ENCODE assay signal across 13 mouse cellular contexts in genomic region chr11:85839258-85840030, GRCm38 (mm10). TPM values are rescaled to one million over a fixed set of nuclear protein-coding genes. Genes with fewer than 3 reads are reported as not detected.
DNase-seq lines count a peak whose midpoint lies in the region; ATAC-seq and TF ChIP-seq lines count a peak whose summit lies in the region.
"Had no signal": no experiment of that assay in that cellular context is flagged by ENCODE, and none has a peak within 500 bp of the region (broad histone marks: within the 10 kb centered on the region; RNA-seq: fewer than 3 reads in every experiment).

No protein-coding gene starts in this region.

- peak overlapping the region; percentile 54; the same call in 1 of the 2 replicates for H3K9ac ChIP-seq in heart, embryonic 11.5 days (ENCODE audit: low read depth, low read length)
- peak overlapping the region; percentile 85 for H3K9ac ChIP-seq in limb, embryonic 14.5 days (ENCODE audit: low read depth, low read length, severe bottlenecking)
- H3K9ac ChIP-seq: forebrain, postnatal 0 days had no signal

- H3K4me1 ChIP-seq in heart, embryonic 11.5 days (ENCODE audit: control insufficient read depth, insufficient read depth, low read length), result peaks cover 36% of the 10 kb centered on the region
- H3K4me1 ChIP-seq in limb, embryonic 14.5 days (ENCODE audit: control insufficient read depth, insufficient read depth, low read length), result peaks cover 35% of the 10 kb centered on the region

- H3K4me2 ChIP-seq in heart, embryonic 11.5 days, result peak overlapping the region; percentile 93
- peak overlapping the region; percentile 89 for H3K4me2 ChIP-seq in limb, embryonic 14.5 days (replicated peaks; ENCODE audit: low read depth, low read length, severe bottlenecking)

- TF ChIP-seq POLR2A in limb, embryonic 14.5 days (IDR thresholded peaks at IDR 0.05; ENCODE audit: borderline replicate concordance, extremely low read depth, insufficient read depth, insufficient read length), result no peak

- 21% methylated on average over 7 of the region's 7 CpGs for WGBS in heart, embryonic 11.5 days (ENCODE audit: insufficient replicate concordance)
- WGBS in limb, embryonic 14.5 days, result 25% methylated on average over 7 of the region's 7 CpGs

- no peaks in the 10 kb centered on the region for H3K36me3 ChIP-seq in heart, embryonic 11.5 days (ENCODE audit: control insufficient read depth, insufficient read depth, low read length)
- peaks cover 30% of the 10 kb centered on the region for H3K36me3 ChIP-seq in limb, embryonic 14.5 days (ENCODE audit: control insufficient read depth, insufficient read depth, low read length)

- no peak for ATAC-seq in heart, embryonic 11.5 days (replicated peaks; ENCODE audit: insufficient number of reproducible peaks, low FRiP score, low TSS enrichment)
- no peak for ATAC-seq in limb, embryonic 14.5 days (ENCODE audit: low FRiP score, low read depth)
- ATAC-seq in frontal cortex, adult (ENCODE audit: low TSS enrichment), result no peak
- ATAC-seq: forebrain, postnatal 0 days had no signal

- peaks cover 80% of the 10 kb centered on the region for H3K27me3 ChIP-seq in heart, embryonic 11.5 days (ENCODE audit: control insufficient read depth, insufficient read depth, low read length)
- peaks cover 75% of the 10 kb centered on the region for H3K27me3 ChIP-seq in limb, embryonic 14.5 days (ENCODE audit: control insufficient read depth, insufficient read depth, low read length)

- H3K4me3 ChIP-seq in heart, embryonic 11.5 days (ENCODE audit: low read depth, low read length), result peak overlapping the region; percentile 69
- peak overlapping the region; percentile 50 for H3K4me3 ChIP-seq in limb, embryonic 14.5 days (replicated peaks; ENCODE audit: low read length)

- DNase-seq in heart, postnatal 36 days, result no peak
- peak; percentile 7 for DNase-seq in urinary bladder, postnatal 25 days (ENCODE audit: low spot score)
- no peak for DNase-seq in urinary bladder, postnatal 36 days (ENCODE audit: low spot score in 2 of 2)
- DNase-seq in limb, embryonic 14.5 days (ENCODE audit: low spot score), result no peak
- no peak for DNase-seq in spleen, adult 18-20 months
- no peak for DNase-seq in left cerebral cortex, adult 9 months (ENCODE audit: low spot score in 2 of 2)
- DNase-seq: forebrain, postnatal 0 days; thymus, adult 18-20 months had no signal

- peak overlapping the region; percentile 17; the same call in 1 of the 2 replicates for H3K27ac ChIP-seq in heart, embryonic 11.5 days (ENCODE audit: low read depth, low read length)
- no peak overlapping the region for H3K27ac ChIP-seq in limb, embryonic 14.5 days (replicated peaks; ENCODE audit: low read depth, low read length)

- no peaks in the 10 kb centered on the region for H3K9me3 ChIP-seq in heart, embryonic 11.5 days (replicated peaks; ENCODE audit: control insufficient read depth, low read length)
- no peaks in the 10 kb centered on the region for H3K9me3 ChIP-seq in limb, embryonic 14.5 days (ENCODE audit: control insufficient read depth, low read length)

- intact Hi-C loops in heart, postnatal 36 days (cut with DNase I), result loop anchor here (5.0 kb wide), 2 partner anchors 322 to 457 kb away; no protein-coding TSS in a partner anchor

RNA-seq across cellular contexts. Expression of gene Tbx2, which starts 7.1 kb away (rescaled TPM):
- polyA plus RNA-seq in heart, embryonic 11.5 days (2014; fragmentation: Nextera tagmentation; extraction: Ambion mirVana), result 3.6 and 4.4 TPM in 2 replicates
- 1 to 10 TPM; 6.2 to 6.9 TPM for total RNA-seq in heart, postnatal 36 days (2021)
- 31.7 and 39.1 TPM in 2 replicates for polyA plus RNA-seq in limb, embryonic 14.5 days (2012; rRNA removed)
- 6.5 and 9.3 TPM in 2 replicates for polyA plus RNA-seq in limb, embryonic 14.5 days (2014; fragmentation: Nextera tagmentation; extraction: Ambion mirVana)

RNA-seq across cellular contexts. Expression of gene Gm11444, which starts 10.7 kb away (rescaled TPM):
- polyA plus RNA-seq in heart, embryonic 11.5 days (2014; fragmentation: Nextera tagmentation; extraction: Ambion mirVana), result not detected in 2 replicates
- total RNA-seq in heart, postnatal 36 days (2021), result not detected
- not detected in 2 replicates for polyA plus RNA-seq in limb, embryonic 14.5 days (2012; rRNA removed)
- polyA plus RNA-seq in limb, embryonic 14.5 days (2014; fragmentation: Nextera tagmentation; extraction: Ambion mirVana), result not detected in 2 replicates
- total RNA-seq: forebrain, postnatal 0 days; liver, adult 2 months; midbrain, postnatal 0 days had no signal
- polyA plus RNA-seq: brain, embryonic 14.5 days; forebrain, postnatal 0 days; liver, adult 2 months; midbrain, postnatal 0 days had no signal

RNA-seq across cellular contexts. Expression of gene Tbx4, which starts 46.8 kb away (rescaled TPM):
- polyA plus RNA-seq in heart, embryonic 11.5 days (2014; fragmentation: Nextera tagmentation; extraction: Ambion mirVana), result 0.49 and 0.82 TPM in 2 replicates
- not detected for total RNA-seq in heart, postnatal 36 days (2021)
- 37.5 and 52.7 TPM in 2 replicates for polyA plus RNA-seq in limb, embryonic 14.5 days (2012; rRNA removed)
- 15.5 and 20.0 TPM in 2 replicates for polyA plus RNA-seq in limb, embryonic 14.5 days (2014; fragmentation: Nextera tagmentation; extraction: Ambion mirVana)
- total RNA-seq: liver, adult 2 months had no signal
